Mouse (Mus musculus): Measurements from ENCODE around the gene Olfr458.
"Not testable (repeated sequence)": the region's sequence is repeated elsewhere in the genome, so short reads cannot be mapped to it uniquely, and the experiment has no call there.

Gene Olfr458

DNA sequence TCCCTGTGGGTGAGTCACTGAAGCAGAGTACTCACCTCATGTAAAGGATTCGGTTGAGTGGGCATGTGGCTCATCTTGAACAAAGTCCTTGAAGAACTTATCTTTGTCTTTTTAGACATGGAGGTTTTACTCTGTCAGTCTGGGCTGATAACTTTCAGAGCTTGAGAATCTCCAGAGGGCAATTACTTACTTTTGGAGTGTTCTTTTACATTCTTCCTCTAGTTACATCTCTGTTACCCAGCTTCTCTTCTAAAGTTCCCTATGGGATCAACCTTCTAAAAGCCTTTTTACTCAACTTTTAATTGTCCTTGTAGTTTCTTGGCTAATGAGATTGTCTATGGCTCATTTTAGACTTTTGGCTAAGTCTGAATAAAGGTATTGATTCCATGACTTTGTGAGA is at the start of gene Olfr458:
Gene Olfr458 (minus strand): TSS at position 101 of the 400 bp plus-strand sequence.
- no peak for DNase-seq (ENCODE audit: low read depth, low spot score)

DNA sequence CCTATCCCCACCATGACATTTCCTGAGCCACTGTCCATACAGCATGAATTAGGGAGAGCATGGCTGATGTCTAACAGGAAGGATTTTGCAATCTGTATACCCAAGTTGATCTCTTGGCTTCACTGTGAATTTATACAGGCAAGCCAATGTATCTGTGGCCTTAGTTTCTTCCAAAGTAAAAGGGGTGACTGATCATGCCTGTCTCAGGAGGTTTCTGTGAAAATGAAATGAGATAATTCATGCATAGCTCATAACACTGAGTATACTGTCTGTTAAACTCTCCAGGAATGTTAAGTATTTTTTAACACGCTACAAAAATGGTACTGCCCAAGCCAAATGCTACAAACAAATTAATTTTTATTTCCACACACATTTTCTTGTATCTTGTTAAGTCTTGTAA is 48.5 kb upstream of the Olfr458 start:
- DNase-seq (ENCODE audit: low read depth, low spot score): no peak

DNA sequence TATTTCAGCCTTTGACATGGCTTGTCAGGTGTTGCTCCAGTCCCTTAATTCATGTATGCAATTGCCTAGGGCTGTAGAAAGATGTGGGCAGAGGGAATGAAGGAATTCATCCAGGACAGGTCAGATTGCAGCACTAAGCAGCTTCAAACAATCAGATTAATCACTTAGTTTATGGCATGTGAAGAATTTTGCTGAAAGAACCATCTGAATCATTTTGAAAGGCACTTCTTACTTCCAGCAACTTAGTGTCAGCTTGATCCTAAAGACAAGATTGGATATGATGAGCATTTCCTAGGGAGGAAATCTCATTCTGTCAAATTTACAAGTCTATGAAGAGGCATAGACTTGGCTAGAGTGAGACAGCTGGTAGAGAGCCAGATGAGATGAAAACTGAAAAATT is 44.3 kb upstream of the Olfr458 start:
- no peak for DNase-seq (ENCODE audit: low read depth, low spot score)

DNA sequence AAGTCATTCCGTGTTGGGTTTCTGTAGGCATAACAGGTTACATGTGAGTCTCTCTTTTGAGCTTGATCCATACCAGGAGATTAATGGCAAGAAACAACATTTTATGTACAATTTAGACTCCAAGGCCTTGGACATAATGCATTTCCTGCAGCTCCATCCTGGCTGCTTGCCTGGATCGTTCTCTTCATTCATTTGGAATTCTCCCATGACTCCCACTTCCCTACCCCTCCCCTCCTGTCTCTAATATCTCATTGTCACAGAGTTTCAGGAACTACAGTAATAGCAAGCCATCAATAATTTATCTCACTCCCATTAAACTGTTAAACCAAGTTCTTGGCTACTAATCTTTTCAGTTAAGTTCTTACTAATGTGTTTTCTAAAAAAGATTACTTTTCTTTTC is 38.5 kb upstream of the Olfr458 start:
- no peak for DNase-seq (ENCODE audit: low read depth, low spot score)

DNA sequence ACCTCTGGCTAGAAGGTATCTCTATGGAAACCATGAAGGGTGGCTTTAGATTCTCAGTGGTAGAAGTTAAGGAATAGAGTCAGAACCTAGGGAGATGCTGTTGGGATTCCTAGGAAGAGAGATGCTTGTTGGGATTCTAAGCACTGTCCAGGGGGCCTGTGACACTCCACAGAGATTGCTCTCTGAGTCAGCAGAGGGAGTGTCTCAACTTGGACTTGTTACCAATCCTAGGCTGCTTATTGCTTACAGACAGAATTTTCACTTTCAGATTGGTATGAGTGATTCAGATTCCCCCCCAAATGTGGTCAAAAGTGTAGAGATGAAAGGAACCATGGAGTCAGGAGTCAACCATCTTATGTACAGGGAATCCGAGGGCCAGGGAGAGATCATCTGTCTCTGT is 24.7 kb upstream of the Olfr458 start:
- DNase-seq (ENCODE audit: low read depth, low spot score): no peak

DNA sequence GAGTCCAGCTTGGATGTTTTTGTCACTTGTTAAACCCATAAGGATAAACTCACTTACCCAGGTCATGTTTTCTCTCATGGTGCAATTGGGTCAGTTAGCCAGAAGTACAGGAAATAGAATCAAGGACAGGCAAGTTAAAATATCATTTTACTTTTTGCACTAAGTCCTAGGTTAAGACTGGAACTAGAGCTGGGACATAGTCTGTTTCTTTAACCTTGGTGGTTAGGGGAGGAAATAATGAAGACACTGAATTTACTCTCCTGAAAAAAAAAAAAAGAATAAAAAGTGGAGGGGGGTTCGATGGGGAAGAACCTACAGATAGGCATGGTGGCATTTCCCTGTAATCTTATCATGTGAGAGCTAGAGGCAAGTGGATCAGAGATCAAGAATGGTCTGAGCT is 22.1 kb upstream of the Olfr458 start, which contains the start of gene Olfr456:
Gene Olfr456 (minus strand): TSS at position 101 of the 400 bp plus-strand sequence.
- no peak for DNase-seq (ENCODE audit: low read depth, low spot score)

DNA sequence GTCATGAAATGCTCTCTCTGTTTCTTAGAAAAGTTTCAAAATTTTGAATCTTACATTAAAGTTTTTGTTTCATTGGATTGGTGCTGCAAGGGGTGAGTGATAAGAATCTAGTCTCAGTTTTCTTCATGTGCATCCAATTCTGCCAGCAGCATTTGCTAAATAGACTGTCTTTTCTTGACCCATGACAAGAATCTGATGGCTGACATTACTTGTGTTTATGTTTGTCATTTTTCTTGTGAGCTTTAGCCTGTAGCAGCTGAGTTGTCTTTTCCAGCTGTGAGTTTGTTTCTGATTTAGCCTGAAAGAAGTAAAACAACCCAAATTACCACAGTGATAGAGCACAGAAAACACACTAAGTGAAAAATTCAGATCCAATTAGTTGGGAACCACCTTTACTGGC is 19.6 kb upstream of the Olfr458 start:
- DNase-seq (ENCODE audit: low read depth, low spot score): no peak

DNA sequence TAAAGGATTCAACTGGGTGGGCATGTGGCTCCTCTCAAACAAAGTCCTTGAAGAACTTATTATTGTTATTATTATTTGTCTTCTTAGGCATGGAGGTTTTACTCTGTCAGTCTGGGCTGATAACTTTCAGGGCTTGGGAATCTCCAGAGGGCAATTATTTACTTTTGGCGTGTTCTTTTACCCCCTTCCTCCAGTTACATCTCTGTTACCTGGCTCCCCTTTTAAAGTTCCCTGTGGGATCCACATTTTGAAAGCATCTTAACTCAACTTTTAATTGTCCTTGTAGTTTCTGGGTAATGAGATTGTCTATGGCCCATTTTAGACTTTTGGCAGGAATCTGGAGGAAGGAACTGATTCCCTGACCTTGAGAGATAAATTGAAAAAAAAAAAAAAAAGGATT is 11.2 kb upstream of the Olfr458 start, which contains the start of gene Olfr457:
Gene Olfr457 (minus strand): TSS at position 101 of the 400 bp plus-strand sequence.
- DNase-seq (ENCODE audit: low read depth, low spot score): no peak

DNA sequence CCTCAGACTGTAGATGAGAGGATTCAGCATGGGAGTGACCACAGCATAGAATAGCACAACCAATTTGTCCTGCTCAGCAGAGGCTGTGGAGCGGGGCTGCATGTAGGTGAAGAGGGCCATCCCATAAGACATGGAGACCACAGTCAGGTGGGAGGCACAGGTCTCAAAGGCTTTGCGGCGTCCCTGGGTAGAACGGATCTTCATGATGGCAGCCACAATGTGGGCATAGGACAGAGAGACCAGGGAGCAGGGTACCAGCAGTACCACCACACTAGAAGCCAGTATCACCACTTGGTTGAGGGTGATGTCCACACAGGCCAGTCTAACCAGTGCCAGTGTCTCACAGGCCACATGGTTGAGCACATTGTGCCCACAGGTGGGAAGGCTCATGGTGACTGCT is 6.3 kb upstream of the Olfr458 start:
- not testable (repeated sequence) for DNase-seq (ENCODE audit: low read depth, low spot score)

DNA sequence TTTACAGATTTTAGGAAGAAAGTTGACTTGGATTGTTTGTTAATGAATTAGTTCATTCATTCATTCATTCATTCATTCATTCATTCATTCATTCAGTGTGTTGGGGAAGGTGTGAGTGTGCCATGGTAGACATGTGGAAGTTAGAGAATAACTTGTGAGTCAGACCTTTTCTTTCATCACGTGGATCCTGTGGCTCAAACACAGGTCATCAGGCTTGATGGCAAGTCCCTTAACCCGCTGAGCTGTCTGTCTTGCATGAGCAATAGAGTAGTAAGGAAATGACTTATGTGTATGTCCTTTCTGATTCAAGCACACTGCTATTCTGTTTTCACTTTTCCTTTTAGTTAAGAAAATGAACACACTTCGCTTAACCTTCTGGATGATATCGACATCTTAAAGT is 5.5 kb upstream of the Olfr458 start:
- no peak for DNase-seq (ENCODE audit: low read depth, low spot score)

DNA sequence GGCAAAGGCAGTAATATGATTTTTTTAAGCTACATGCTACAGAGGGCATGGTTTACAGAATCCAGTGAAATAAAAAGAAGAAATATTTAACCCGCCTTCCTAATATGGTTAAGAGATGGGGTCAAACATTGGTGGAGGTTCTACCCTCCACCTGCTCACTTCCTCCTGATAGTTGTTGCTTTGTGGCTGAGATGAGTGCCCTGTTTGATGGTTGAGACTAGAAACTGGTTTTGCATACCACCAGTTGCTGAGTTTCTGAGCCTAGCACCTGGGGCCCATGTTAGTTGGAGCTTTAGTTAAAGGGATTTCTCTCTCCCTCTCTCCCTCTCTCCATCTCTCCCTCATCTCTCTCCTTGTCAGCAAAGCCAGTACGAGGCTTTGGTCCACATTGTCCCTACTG is 17.6 kb downstream of the Olfr458 start:
- DNase-seq (ENCODE audit: low read depth, low spot score): no peak

DNA sequence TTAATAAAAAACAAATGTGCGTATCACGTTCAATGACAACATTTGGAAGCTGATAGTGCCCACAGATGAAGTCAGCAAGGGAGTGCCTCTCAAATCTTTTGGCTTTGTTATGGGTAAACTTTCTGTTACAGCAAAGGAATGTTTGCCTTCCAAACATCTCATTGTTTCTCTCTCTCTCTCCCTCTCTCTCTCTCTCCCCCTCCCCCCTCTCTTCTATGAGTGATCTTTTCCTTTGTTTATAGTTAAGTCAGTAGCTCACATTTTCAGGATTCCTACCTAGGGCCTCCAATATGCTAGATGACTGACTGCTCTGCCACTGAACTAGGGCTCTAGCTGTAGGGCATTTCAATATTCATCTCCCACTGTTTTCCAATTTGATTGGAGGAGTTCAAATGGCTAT is 20.5 kb downstream of the Olfr458 start:
- DNase-seq (ENCODE audit: low read depth, low spot score): no peak

DNA sequence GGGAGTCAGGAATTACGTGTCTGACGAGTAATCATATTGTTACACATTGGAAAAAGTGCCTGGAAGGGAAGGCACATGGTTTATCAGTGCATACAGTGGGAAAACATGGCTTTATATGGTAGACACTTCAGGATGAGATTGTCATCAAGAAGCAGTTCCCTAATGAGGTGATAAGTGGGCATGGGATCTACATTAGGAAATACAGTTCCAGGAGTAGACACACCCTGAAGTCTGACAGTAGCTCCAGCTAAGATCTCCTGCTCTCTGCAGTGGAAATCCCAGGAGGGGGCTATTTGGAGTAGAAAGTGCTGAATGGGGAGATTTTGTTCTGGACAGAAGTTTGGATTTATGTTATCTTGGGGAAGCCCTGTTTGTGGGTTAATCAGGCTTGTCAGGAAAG is 23.6 kb downstream of the Olfr458 start:
- no peak for DNase-seq (ENCODE audit: low read depth, low spot score)

DNA sequence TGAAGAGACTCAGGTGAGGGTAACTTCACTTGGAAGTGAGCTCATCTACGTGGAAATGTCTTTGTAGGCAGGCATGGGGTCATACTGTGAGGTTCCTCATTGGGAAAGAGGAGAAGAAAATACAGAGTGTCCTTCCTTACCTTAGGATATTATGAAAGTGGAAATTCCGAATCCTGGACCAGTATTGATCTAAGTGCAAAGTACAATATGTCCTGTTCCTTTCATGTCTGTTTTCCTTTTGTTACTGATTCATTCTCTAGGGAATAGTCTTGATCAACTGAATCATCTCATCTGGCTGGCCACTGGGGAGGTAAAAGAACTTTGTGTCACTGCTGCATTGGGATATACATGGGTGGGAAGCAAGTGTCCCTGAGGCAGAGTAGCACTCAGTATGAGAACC is 29.5 kb downstream of the Olfr458 start:
- DNase-seq (ENCODE audit: low read depth, low spot score): no peak

DNA sequence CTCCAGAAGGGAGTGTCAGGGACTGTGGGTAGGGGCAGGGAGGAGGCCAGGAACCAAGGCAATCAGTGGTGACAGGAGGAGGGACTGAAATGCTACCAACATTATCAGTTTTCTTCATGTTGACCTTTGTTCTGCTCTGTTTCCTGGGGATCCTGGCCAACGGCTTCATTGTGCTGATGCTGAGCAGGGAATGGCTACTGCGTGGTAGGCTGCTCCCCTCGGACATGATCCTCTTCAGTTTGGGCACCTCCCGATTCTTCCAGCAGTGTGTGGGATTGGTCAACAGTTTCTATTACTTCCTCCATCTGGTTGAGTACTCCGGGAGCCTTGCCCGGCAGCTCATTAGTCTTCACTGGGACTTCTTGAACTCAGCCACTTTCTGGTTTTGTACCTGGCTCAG is 30.6 kb downstream of the Olfr458 start, which contains the start of gene Tas2r126:
Gene Tas2r126 (plus strand): TSS at position 90 of the 400 bp plus-strand sequence.
- no peak for DNase-seq (ENCODE audit: low read depth, low spot score)

DNA sequence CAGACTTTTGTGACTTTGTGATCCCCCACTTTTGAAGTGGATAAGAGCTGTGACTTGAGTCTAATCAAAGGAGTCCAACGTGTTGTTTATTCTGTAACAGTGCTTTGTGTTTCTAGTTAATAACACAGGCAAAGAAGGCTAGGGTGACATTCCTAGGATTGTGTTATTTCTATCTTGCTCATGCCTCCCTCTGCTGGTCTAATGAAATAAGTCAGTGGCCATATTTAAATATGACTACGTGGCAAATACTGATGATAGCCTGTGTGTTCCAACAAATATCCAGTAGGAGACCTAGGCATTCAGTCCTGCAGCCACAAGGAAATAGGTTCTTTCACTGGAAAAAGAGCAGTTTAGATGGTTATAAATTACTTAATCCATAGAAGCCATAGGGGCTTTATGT is 31.4 kb downstream of the Olfr458 start:
- DNase-seq (ENCODE audit: low read depth, low spot score): no peak

DNA sequence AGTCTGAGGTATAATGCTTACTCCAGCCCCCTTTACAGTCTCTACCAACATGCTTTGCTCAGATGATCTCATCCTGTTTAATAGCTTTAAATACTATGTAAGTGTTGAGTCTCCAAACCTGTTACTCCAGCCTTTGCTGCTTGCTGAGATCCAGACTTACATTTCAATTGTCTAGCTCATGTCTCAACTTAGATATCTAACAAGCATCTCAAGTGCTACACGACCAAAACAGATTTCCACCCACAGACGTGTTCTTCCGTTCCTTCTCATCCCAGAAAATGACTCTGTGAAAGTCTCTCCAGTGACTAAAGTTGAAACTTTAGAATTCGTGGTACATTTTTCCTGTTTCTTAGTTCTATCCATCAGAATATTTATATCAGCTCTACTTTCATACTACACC is 38.7 kb downstream of the Olfr458 start:
- DNase-seq (ENCODE audit: low read depth, low spot score): no peak

DNA sequence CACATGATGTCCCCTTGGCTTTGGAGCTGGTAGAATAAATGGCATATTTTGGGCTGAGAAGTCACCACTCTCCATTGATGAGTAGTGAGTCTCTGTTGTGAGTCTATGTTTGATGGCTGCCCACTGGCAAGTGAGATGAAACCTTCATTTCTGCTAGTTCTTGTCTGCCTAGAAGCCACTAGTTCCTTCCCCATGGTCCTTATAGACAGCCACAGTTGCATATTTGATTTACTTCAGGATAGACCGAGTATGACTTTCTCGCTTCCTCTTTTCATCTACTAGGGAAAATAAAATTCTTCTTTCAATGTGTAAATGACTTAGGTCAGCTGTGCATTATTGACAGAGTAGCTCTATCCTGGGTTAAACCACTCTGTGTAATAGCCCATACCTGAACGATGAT is 40.5 kb downstream of the Olfr458 start:
- DNase-seq (ENCODE audit: low read depth, low spot score): no peak

DNA sequence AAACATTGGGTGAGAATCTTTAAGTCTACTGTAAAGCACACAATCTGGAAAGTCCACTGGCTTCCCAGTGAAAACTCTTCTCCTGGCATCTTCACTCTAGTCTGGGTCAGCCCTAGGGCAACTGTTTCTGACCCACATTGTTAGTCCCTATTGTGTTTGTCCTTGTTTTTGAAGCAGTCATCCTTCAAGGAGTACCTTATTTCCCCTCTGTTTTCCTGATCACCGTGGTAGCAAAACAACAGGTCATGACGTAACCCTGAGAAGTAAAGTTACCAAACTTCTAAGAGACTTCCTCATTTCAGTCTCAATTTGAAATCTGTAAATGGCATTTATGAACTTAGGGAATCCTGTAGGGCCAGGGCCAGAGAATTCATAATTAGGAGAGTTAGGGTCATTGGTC is 43.6 kb downstream of the Olfr458 start:
- DNase-seq (ENCODE audit: low read depth, low spot score): no peak

DNA sequence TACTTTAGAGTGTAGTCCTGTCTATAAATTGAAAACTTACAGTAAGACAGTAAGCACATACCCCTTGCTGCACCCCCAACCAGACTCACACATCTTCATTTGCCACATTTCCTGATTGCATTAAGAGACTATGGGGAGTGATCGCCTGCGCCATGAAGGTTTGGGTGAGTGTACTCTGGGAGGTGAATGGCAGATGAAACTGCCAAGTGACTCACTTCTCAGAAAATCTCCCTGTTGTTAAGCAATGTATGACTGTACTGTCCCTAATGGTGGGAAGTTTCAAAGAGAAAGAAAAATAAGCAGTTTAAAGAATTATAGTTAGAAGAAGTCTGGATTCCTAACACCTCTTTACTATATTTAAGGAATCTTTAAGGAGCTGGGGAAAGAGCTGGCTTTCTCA is 45.6 kb downstream of the Olfr458 start:
- no peak for DNase-seq (ENCODE audit: low read depth, low spot score)

Measured in retina, adult 2 months (tissue).